Mouse (Mus musculus): ENCODE measurements around the gene Cbl. TPM values are rescaled to one million over a fixed set of nuclear protein-coding genes. Genes with fewer than 3 reads are reported as not detected.

Gene Cbl
- polyA plus RNA-seq, 1 experiment from 2014 or later: 21.1 TPM

- Histone ChIP-seq H3K4me1 (replicated peaks) (no peaks in the 10 kb centered on the region), H3K36me3 (peaks cover 68% of the 10 kb centered on the region), H3K4me3 (no peak overlapping the region), H3K27me3 (ENCODE audit: insufficient read depth, poor library complexity, severe bottlenecking) (no peaks in the 10 kb centered on the region), H3K9me3 (no peaks in the 10 kb centered on the region), H3K27ac (no peak overlapping the region)
- DNase-seq (ENCODE audit: low spot score): no peak
- 94% methylated on average over 4 of the region's 4 CpGs for WGBS
Observed at GRCm38 (mm10) chr9:44196354-44196753, 37.5 kb downstream of the Cbl start.

- H3K36me3 ChIP-seq: peaks cover 45% of the 10 kb centered on the region
Observed at GRCm38 (mm10) chr9:44194000-44194399, 39.8 kb downstream of the Cbl start.

DNA sequence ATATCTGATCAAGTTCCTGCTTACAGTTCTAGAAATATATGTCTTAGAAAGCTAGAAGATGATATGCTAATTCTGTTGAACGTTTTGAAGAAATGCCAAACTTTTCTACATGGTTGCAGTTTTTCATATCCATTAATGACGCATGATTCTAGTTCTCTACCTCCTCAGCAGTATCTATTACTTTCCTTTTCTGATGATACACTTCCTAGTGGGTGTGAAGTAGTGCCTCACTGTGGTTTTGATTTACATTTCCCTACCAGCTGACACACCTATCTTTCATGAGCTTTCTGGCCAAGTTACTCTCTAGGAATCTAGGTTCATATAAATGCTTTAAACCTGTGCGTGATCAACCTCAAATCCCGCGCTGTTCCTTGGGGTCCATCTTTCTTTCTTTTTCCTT, 41.1 kb downstream of the Cbl start:
- H3K9me3 ChIP-seq: no peaks in the 10 kb centered on the region
- WGBS: 96% methylated on average over 5 of the region's 5 CpGs
- H3K27ac ChIP-seq: no peak overlapping the region
- H3K27me3 ChIP-seq (ENCODE audit: insufficient read depth, poor library complexity, severe bottlenecking): no peaks in the 10 kb centered on the region
- no peak for DNase-seq (ENCODE audit: low spot score)
- peaks cover 33% of the 10 kb centered on the region for H3K36me3 ChIP-seq
- no peaks in the 10 kb centered on the region for H3K4me1 ChIP-seq (replicated peaks)
- no peak overlapping the region for H3K4me3 ChIP-seq

More at GRCm38 (mm10) chr9:44194000-44194399, 39.8 kb downstream of the Cbl start:
- Histone ChIP-seq H3K9me3 (no peaks in the 10 kb centered on the region), H3K4me1 (replicated peaks) (no peaks in the 10 kb centered on the region), H3K27ac (no peak overlapping the region), H3K4me3 (no peak overlapping the region), H3K27me3 (ENCODE audit: insufficient read depth, poor library complexity, severe bottlenecking) (no peaks in the 10 kb centered on the region)
- no peak for DNase-seq (ENCODE audit: low spot score)
- WGBS: 93% methylated on average over 1 of the region's 1 CpGs

DNA sequence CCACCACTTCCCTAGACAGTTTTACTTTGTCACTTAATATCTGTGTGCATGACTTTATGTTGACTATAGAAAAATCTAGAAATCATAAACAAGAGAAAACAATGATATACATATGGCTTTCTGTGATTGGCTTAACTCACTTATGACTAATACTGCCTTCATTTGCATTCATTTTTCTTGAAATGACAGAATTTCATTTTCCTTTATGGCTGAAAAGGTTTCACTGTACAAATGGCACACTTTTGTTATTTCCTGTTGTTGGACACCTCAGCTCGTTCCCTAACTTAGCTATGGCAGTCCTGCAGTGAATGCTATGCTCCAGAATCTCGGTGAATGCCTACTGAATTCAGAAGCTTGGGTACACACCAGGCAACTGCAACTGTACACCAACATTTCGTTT, 41.5 kb downstream of the Cbl start:
- no peak for DNase-seq (ENCODE audit: low spot score)
- Histone ChIP-seq H3K4me1 (replicated peaks) (no peaks in the 10 kb centered on the region), H3K4me3 (no peak overlapping the region), H3K36me3 (peaks cover 28% of the 10 kb centered on the region), H3K27me3 (ENCODE audit: insufficient read depth, poor library complexity, severe bottlenecking) (no peaks in the 10 kb centered on the region), H3K27ac (no peak overlapping the region), H3K9me3 (no peaks in the 10 kb centered on the region)
- WGBS: 93% methylated on average over 3 of the region's 3 CpGs

GRCm38 (mm10) chr9:44191166-44191565, 42.7 kb downstream of the Cbl start:
- WGBS: 87% methylated on average over 3 of the region's 3 CpGs
- no peak overlapping the region for H3K27ac ChIP-seq
- H3K36me3 ChIP-seq: peaks cover 17% of the 10 kb centered on the region
- no peaks in the 10 kb centered on the region for H3K9me3 ChIP-seq
- no peak for DNase-seq (ENCODE audit: low spot score)
- no peak overlapping the region for H3K4me3 ChIP-seq
- no peaks in the 10 kb centered on the region for H3K27me3 ChIP-seq (ENCODE audit: insufficient read depth, poor library complexity, severe bottlenecking)
- H3K4me1 ChIP-seq (replicated peaks): no peaks in the 10 kb centered on the region

DNA sequence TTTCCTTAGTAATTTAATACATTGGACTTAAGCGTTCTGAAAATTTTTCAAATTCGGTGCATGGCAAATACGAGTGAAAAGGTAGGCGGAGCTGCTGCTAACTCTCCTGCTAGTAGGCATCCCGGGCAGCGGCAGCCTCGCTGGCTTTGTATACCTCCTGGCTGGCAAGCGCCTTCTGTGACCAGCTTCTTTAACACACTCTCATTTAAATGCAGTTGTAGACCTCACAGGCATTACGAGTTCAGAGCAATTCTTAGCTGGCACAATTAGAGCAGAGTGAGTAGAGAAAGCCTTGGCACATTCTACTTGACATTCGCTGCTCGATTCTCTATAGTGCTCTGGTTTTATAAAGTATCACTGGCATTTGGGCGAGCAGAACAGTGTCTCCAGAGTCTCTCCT, 45.6 kb downstream of the Cbl start:
- 84% methylated on average over 12 of the region's 12 CpGs for WGBS
- Histone ChIP-seq H3K4me3 (no peak overlapping the region), H3K4me1 (replicated peaks) (0 out of 2 replicates have a peak, but pooled peaks cover 4% of the 10 kb centered on the region), H3K36me3 (no peaks in the 10 kb centered on the region; the same call in 1 of the 2 replicates), H3K27me3 (ENCODE audit: insufficient read depth, poor library complexity, severe bottlenecking) (no peaks in the 10 kb centered on the region), H3K27ac (no peak overlapping the region), H3K9me3 (no peaks in the 10 kb centered on the region)
- no peak for DNase-seq (ENCODE audit: low spot score)

DNA sequence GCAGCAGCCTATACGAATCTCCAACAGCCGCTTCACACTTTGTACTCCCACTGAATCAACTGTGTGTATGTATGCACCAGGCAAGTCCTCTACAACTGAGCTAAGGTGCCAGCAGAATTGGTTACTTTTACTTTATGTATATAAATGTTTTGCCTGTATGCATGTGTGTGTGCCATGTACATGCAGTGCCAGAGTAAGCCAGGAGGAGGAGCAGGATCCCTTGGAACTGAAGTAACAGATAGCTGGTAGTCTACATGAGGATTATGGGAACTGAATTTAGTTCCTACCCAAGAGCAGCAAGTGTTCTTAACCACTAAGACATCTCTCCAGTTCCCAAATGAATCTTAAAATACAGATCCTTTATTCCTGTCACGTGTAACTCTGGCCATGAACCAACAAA, 51.6 kb downstream of the Cbl start:
- no peak for DNase-seq (ENCODE audit: low spot score)
- H3K36me3 ChIP-seq: peaks cover 27% of the 10 kb centered on the region
- no peak overlapping the region for H3K4me3 ChIP-seq
- peaks cover 9% of the 10 kb centered on the region for H3K9me3 ChIP-seq
- no peak overlapping the region for H3K27ac ChIP-seq
- no peaks in the 10 kb centered on the region for H3K27me3 ChIP-seq (ENCODE audit: insufficient read depth, poor library complexity, severe bottlenecking)
- H3K4me1 ChIP-seq (replicated peaks): 0 out of 2 replicates have a peak, but pooled peaks cover 4% of the 10 kb centered on the region
- 95% methylated on average over 3 of the region's 3 CpGs for WGBS

DNA sequence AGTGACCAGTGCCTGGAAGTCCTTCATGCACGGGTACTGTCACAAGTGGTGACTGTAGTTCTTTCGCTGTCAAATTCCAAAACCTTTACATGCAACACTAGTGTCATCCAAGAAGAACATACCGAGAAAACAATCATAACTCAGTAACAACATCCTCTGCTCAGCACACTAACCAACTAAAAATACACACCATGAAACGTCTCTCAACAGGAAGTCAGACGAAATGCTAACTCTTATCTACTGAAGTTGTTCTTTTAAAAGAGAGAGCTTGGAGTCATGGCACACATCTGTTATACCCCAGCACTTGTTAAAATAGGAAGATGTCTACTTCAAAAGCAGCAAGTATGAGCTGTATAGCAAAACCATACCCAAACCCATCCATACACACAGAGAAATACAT, 52.3 kb downstream of the Cbl start:
- no peak overlapping the region for H3K4me3 ChIP-seq
- no peak overlapping the region for H3K27ac ChIP-seq
- H3K4me1 ChIP-seq (replicated peaks): 0 out of 2 replicates have a peak, but pooled peaks cover 4% of the 10 kb centered on the region
- peaks cover 27% of the 10 kb centered on the region for H3K36me3 ChIP-seq
- H3K27me3 ChIP-seq (ENCODE audit: insufficient read depth, poor library complexity, severe bottlenecking): no peaks in the 10 kb centered on the region
- DNase-seq (ENCODE audit: low spot score): no peak
- 93% methylated on average over 5 of the region's 5 CpGs for WGBS
- peaks cover 9% of the 10 kb centered on the region for H3K9me3 ChIP-seq

DNA sequence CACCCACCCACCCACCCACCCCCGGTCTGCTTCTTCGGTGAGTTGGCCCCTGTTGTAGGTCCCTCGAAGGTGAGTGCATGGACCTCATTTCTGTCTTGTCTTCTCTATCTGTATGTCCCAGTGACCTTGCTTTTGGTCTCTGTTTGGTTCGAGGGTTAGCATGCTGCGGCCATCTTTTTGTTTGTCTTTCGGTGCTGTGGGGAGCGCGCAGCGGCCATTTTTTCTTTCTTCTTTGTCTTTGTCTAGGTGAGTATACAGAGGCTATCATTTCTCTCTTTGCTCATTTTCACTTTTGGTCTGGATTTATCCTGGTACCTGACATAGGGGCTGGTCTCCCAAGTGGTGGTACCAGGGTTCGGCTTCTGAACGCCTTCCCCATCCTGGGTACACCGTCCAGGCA, 55.0 kb downstream of the Cbl start:
- Histone ChIP-seq H3K27me3 (ENCODE audit: insufficient read depth, poor library complexity, severe bottlenecking) (no peaks in the 10 kb centered on the region), H3K36me3 (peaks cover 27% of the 10 kb centered on the region), H3K27ac (no peak overlapping the region), H3K4me1 (replicated peaks) (no peaks in the 10 kb centered on the region), H3K4me3 (no peak overlapping the region), H3K9me3 (peaks cover 9% of the 10 kb centered on the region)
- 96% methylated on average over 12 of the region's 12 CpGs for WGBS
- no peak for DNase-seq (ENCODE audit: low spot score)

DNA sequence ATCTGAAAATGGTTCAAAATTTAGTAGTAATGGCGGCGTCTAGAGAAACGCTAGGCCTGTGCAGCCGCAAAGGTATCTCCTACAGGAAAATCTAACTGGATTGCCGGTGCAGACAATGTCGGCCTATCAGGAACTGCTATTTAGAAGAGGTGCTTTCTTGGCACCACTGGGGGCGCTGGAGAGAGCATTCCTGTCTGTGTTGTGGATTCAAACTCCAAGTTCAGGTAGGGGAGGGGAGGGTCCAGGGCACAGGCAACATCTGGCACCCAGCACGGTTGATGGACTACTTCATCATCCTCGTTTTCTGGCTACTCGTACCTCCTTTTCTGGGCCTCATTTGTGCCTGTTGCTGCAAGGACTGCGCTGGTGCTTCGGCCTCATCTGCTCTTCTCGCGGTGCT, 55.5 kb downstream of the Cbl start:
- Histone ChIP-seq H3K9me3 (peaks cover 9% of the 10 kb centered on the region), H3K4me3 (no peak overlapping the region), H3K36me3 (peaks cover 27% of the 10 kb centered on the region), H3K27ac (no peak overlapping the region), H3K27me3 (ENCODE audit: insufficient read depth, poor library complexity, severe bottlenecking) (no peaks in the 10 kb centered on the region), H3K4me1 (replicated peaks) (no peaks in the 10 kb centered on the region)
- peak; percentile 10 for DNase-seq (ENCODE audit: low spot score)
- WGBS: 88% methylated on average over 14 of the region's 14 CpGs

GRCm38 (mm10) chr9:44177405-44177804, 56.4 kb downstream of the Cbl start:
- WGBS: 87% methylated on average over 2 of the region's 2 CpGs
- no peaks in the 10 kb centered on the region for H3K4me1 ChIP-seq (replicated peaks)

DNA sequence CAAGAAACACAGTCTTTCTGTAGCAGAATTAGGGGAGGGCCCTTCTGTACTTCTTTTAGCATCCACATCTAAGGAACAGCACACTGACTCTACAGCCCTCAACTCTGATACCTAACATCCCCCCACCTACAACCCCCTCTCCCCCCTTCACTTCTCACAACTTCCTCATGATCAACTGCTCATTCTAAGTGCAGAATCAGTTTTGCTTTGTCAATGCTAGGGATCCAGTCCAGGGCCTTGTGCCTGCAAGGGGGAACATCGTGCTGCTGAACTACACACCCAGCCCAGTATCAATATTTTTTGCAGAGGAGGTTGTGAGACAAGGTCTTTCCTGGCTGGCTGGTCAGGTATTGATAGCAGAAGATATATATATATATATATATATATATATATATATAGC, 57.9 kb downstream of the Cbl start:
- no peaks in the 10 kb centered on the region for H3K27me3 ChIP-seq (ENCODE audit: insufficient read depth, poor library complexity, severe bottlenecking)
- peaks cover 9% of the 10 kb centered on the region for H3K9me3 ChIP-seq
- no peaks in the 10 kb centered on the region for H3K4me1 ChIP-seq (replicated peaks)
- 98% methylated on average over 1 of the region's 1 CpGs for WGBS
- no peak overlapping the region for H3K4me3 ChIP-seq
- H3K36me3 ChIP-seq: peaks cover 49% of the 10 kb centered on the region
- H3K27ac ChIP-seq: no peak overlapping the region
- DNase-seq (ENCODE audit: low spot score): no peak

More at GRCm38 (mm10) chr9:44177405-44177804, 56.4 kb downstream of the Cbl start:
- Histone ChIP-seq H3K9me3 (peaks cover 9% of the 10 kb centered on the region), H3K27me3 (ENCODE audit: insufficient read depth, poor library complexity, severe bottlenecking) (no peaks in the 10 kb centered on the region), H3K36me3 (peaks cover 36% of the 10 kb centered on the region), H3K27ac (no peak overlapping the region), H3K4me3 (no peak overlapping the region)
- no peak for DNase-seq (ENCODE audit: low spot score)

GRCm38 (mm10) chr9:44175556-44175955, 58.3 kb downstream of the Cbl start:
- H3K36me3 ChIP-seq: peaks cover 50% of the 10 kb centered on the region

DNA sequence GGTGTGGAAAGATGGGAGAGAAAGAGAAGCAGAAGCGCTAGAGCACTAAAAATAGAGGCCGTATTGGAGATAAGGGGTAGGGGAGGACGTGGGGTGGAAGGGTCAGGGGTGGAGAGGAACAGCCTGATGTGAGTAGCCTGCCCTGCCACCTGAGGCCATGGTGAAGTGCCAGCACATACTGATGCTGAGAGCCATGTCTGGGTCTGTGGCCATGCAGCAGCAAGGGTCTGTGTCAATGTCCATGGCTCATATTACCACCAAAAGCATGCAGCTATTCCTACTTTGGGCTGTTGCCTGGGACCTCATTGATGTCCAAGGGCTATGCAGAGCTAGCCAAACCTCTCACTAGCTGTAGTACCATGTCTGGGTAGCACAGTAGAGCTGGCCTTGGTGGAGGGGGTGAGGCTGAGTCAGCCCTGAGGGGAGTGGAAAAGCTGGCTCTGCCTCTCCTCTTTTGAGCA, 63.1 kb downstream of the Cbl start:
- no peak overlapping the region for H3K27ac ChIP-seq
- H3K9me3 ChIP-seq: no peaks in the 10 kb centered on the region
- no peaks in the 10 kb centered on the region for H3K27me3 ChIP-seq (ENCODE audit: insufficient read depth, poor library complexity, severe bottlenecking)
- H3K4me3 ChIP-seq: no peak overlapping the region
- peaks cover 68% of the 10 kb centered on the region for H3K36me3 ChIP-seq
- WGBS: 91% methylated on average over 3 of the region's 3 CpGs
- H3K4me1 ChIP-seq (replicated peaks): no peaks in the 10 kb centered on the region
- no peak for DNase-seq (ENCODE audit: low spot score)

More at GRCm38 (mm10) chr9:44175556-44175955, 58.3 kb downstream of the Cbl start:
- no peak for DNase-seq (ENCODE audit: low spot score)
- no peak overlapping the region for H3K27ac ChIP-seq
- H3K4me1 ChIP-seq (replicated peaks): no peaks in the 10 kb centered on the region
- H3K9me3 ChIP-seq: peaks cover 7% of the 10 kb centered on the region
- no peaks in the 10 kb centered on the region for H3K27me3 ChIP-seq (ENCODE audit: insufficient read depth, poor library complexity, severe bottlenecking)
- 89% methylated on average over 6 of the region's 6 CpGs for WGBS
- no peak overlapping the region for H3K4me3 ChIP-seq

Measured in hindbrain, embryonic 10.5 days (tissue).